Mouse (Mus musculus) frontal cortex, postnatal 14 days (tissue): ENCODE results near the gene Timm13.

Experiments used
- DNase-seq, 2 experiments: peaks; one replicate each; pipeline ENCODE4 v3.0.0; 2022; ENCODE audit warnings: low spot score in 2 of 2

Timm13 gene

GRCm38 (mm10) chr10:80862305-80862704 is 38.5 kb downstream of the Timm13 start:
- no peak for DNase-seq

GRCm38 (mm10) chr10:80858350-80858935 is 42.3 kb downstream of the Timm13 start:
- DNase-seq: no peak

GRCm38 (mm10) chr10:80857848-80858247 is 42.9 kb downstream of the Timm13 start:
- DNase-seq: no peak

DNA sequence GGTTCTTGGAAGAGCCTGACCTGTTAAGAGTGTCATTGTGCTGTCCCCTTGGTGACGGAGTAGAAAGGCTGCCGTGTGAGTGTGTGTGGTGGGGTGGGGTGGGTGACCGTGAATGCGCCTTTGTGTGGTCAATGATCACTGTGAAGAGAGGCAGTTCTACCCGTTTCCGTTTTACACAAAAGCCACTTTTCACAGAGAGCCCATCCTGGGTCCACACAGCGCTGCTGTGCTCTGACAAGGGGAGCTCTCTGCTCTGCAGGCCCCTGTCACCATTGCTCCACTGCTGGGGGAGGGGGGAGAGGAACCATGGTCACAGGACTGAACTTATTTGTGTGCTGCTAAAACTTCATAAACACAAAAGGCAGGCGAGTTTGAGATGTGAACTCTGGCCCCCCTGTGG is 43.4 kb downstream of the Timm13 start:
- DNase-seq: no peak

GRCm38 (mm10) chr10:80856908-80857307 is 43.9 kb downstream of the Timm13 start:
- no peak for DNase-seq

- no peak for DNase-seq
Measured at GRCm38 (mm10) chr10:80856267-80856666, 44.5 kb downstream of the Timm13 start.

DNA sequence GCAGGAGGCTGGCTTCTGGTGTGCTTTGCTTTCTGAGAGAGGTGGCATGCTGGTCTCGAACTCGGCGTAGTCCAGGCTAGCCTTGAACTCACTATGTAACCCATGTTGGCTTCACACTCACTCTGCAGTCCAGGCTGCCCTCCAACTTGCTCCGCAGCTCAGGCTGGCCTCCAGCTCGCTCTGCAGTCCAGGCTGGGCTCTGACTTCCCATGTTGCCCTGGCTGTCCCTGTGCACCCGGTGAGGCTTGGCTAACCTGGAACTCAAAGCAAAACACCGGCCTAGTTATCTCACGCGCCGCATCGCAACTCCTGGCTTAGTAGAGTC is 45.1 kb downstream of the Timm13 start:
- DNase-seq: no peak

GRCm38 (mm10) chr10:80854913-80855748 is 45.6 kb downstream of the Timm13 start, which contains the start of the genes Lsm7 and Sppl2b:
TSS of gene Lsm7 (minus strand) at chr10:80855209.
TSS of gene Sppl2b (plus strand) at chr10:80855275.
- DNase-seq: peak; percentile 91 to 96
